Mouse (Mus musculus): ENCODE data around the gene Eif4ebp2. TPM values are rescaled to one million over a fixed set of nuclear protein-coding genes. Genes with fewer than 3 reads are reported as not detected.

Gene Eif4ebp2
- polyA plus RNA-seq, 1 experiment, result 127 TPM

- H3K4me1 ChIP-seq (ENCODE audit: control insufficient read depth, insufficient read depth, low read length), result no peaks in the 10 kb centered on the region
- H3K27me3 ChIP-seq (replicated peaks; ENCODE audit: control insufficient read depth, insufficient read depth, low read length), result no peaks in the 10 kb centered on the region
- no peaks in the 10 kb centered on the region for H3K36me3 ChIP-seq (ENCODE audit: control insufficient read depth, insufficient read depth, low read length)
- TF ChIP-seq CTCF (conservative IDR thresholded peaks at IDR 0.05; ENCODE audit: insufficient read depth, insufficient read length, low read depth, low read length) (no peak), POLR2A (IDR thresholded peaks at IDR 0.05; ENCODE audit: low read depth, low read length) (no peak)
- no peak overlapping the region for H3K27ac ChIP-seq (ENCODE audit: insufficient read depth, low read depth, low read length)
- peak overlapping the region; percentile 80 for H3K4me3 ChIP-seq (ENCODE audit: insufficient read depth, low read depth, low read length)
- 30% methylated on average over 15 of the region's 15 CpGs for WGBS
- DNase-seq, result no peak
These were observed 24.1 kb upstream of the Eif4ebp2 start for GRCm38 (mm10) chr10:61476440-61477165.

DNA sequence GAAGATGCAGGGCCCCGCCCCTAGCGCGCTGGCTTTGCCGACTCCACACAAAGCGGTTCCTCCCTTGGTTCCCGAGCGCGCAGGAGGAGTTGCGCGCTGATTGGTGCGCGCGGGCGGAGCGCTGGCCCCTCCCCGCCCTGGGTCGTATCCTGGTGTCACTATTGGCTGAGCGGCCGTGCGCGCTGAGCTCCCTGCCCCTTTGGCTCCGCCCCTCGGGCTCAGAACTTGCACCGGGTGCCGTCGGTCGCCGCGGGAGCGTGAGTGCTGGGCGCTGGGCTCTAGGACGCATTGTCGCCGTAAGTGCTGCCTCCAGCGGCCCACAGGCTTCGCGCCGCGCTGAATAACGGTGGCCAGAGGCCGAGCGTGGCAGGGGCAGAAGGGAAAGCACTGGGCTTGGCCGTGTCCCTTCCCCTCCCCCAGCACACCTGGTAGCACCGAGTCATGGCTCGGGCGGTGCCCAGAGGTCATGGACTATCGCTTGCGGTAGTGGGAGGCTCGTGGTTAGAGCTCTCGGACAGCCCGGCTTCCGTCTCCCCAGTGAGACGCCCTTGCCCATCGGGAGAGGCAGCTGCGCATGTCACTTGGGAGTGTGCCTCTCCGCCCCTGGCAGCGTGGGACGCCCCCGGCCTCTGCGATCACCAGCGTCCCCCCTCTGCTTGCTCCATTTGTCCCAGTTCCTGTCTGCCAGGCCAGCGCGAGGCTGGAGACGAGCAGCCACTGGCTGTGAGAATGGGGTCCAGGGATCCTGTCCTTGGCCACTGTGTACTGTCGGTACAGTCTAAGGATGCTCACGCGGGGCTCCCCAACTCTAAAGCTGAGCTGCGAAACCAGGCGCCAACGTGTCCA, 23.4 kb upstream of the Eif4ebp2 start, which contains the start of gene Lrrc20:
Lrrc20 (plus strand) TSS at position 208 of the 846 bp plus-strand sequence.
- no peak within 1 kb of the TSS for H3K27ac ChIP-seq (ENCODE audit: insufficient read depth, low read depth, low read length)
- peak within 1 kb of the TSS; percentile 80 for H3K4me3 ChIP-seq (ENCODE audit: insufficient read depth, low read depth, low read length)
- H3K36me3 ChIP-seq (ENCODE audit: control insufficient read depth, insufficient read depth, low read length), result no peaks in the 10 kb centered on the region
- no peak for TF ChIP-seq CTCF (conservative IDR thresholded peaks at IDR 0.05; ENCODE audit: insufficient read depth, insufficient read length, low read depth, low read length)
- TF ChIP-seq POLR2A (IDR thresholded peaks at IDR 0.05; ENCODE audit: low read depth, low read length), result no peak
- WGBS, result 2% methylated on average over 70 of the region's 70 CpGs
- DNase-seq, result peak; percentile 96
- H3K27me3 ChIP-seq (replicated peaks; ENCODE audit: control insufficient read depth, insufficient read depth, low read length), result no peaks in the 10 kb centered on the region
- H3K4me1 ChIP-seq (ENCODE audit: control insufficient read depth, insufficient read depth, low read length), result no peaks in the 10 kb centered on the region

GRCm38 (mm10) chr10:61474344-61474743, 21.9 kb upstream of the Eif4ebp2 start:
- no peak for DNase-seq
- Histone ChIP-seq H3K4me1 (ENCODE audit: control insufficient read depth, insufficient read depth, low read length) (no peaks in the 10 kb centered on the region), H3K4me3 (ENCODE audit: insufficient read depth, low read depth, low read length) (no peak overlapping the region), H3K27ac (ENCODE audit: insufficient read depth, low read depth, low read length) (no peak overlapping the region), H3K27me3 (replicated peaks; ENCODE audit: control insufficient read depth, insufficient read depth, low read length) (no peaks in the 10 kb centered on the region), H3K36me3 (ENCODE audit: control insufficient read depth, insufficient read depth, low read length) (no peaks in the 10 kb centered on the region)
- 76% methylated on average over 1 of the region's 1 CpGs for WGBS
- no peak for TF ChIP-seq CTCF (conservative IDR thresholded peaks at IDR 0.05; ENCODE audit: insufficient read depth, insufficient read length, low read depth, low read length)
- no peak for TF ChIP-seq POLR2A (IDR thresholded peaks at IDR 0.05; ENCODE audit: low read depth, low read length)

GRCm38 (mm10) chr10:61473640-61474039, 21.2 kb upstream of the Eif4ebp2 start:
- WGBS, result 50% methylated on average over 3 of the region's 3 CpGs
- Histone ChIP-seq H3K27me3 (replicated peaks; ENCODE audit: control insufficient read depth, insufficient read depth, low read length) (no peaks in the 10 kb centered on the region), H3K4me1 (ENCODE audit: control insufficient read depth, insufficient read depth, low read length) (no peaks in the 10 kb centered on the region), H3K36me3 (ENCODE audit: control insufficient read depth, insufficient read depth, low read length) (no peaks in the 10 kb centered on the region), H3K4me3 (ENCODE audit: insufficient read depth, low read depth, low read length) (no peak overlapping the region), H3K27ac (ENCODE audit: insufficient read depth, low read depth, low read length) (no peak overlapping the region)
- no peak for TF ChIP-seq CTCF (conservative IDR thresholded peaks at IDR 0.05; ENCODE audit: insufficient read depth, insufficient read length, low read depth, low read length)
- no peak for TF ChIP-seq POLR2A (IDR thresholded peaks at IDR 0.05; ENCODE audit: low read depth, low read length)
- peak; percentile 15 for DNase-seq

- no peak for DNase-seq
- TF ChIP-seq CTCF (conservative IDR thresholded peaks at IDR 0.05; ENCODE audit: insufficient read depth, insufficient read length, low read depth, low read length) (no peak), POLR2A (IDR thresholded peaks at IDR 0.05; ENCODE audit: low read depth, low read length) (no peak)
- 60% methylated on average over 7 of the region's 7 CpGs for WGBS
- H3K4me1 ChIP-seq (ENCODE audit: control insufficient read depth, insufficient read depth, low read length), result no peaks in the 10 kb centered on the region
- no peak overlapping the region for H3K4me3 ChIP-seq (ENCODE audit: insufficient read depth, low read depth, low read length)
- no peak overlapping the region for H3K27ac ChIP-seq (ENCODE audit: insufficient read depth, low read depth, low read length)
- H3K27me3 ChIP-seq (replicated peaks; ENCODE audit: control insufficient read depth, insufficient read depth, low read length), result no peaks in the 10 kb centered on the region
- H3K36me3 ChIP-seq (ENCODE audit: control insufficient read depth, insufficient read depth, low read length), result no peaks in the 10 kb centered on the region
These were observed 16.4 kb upstream of the Eif4ebp2 start for GRCm38 (mm10) chr10:61468900-61469299.

DNA sequence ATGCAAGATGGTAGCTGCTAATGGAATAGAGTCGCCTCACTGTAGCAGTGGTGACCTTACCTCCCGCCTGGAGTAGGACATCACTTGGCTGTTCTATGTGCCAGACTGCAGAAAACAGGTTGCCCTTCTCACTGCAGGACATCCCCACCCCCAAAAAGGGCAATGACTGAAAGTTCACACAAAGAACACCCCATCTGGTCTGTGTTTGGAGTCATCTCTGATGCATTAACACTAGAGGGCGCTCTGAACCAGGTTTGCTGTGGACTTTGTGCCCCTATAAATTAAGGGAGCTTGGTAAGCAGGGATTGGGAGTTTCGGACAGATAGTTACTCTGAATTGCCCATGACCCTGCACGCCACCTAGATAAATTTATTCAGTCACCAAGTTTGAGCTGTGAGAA, 14.4 kb upstream of the Eif4ebp2 start:
- Histone ChIP-seq H3K4me3 (ENCODE audit: insufficient read depth, low read depth, low read length) (no peak overlapping the region), H3K27ac (ENCODE audit: insufficient read depth, low read depth, low read length) (no peak overlapping the region), H3K4me1 (ENCODE audit: control insufficient read depth, insufficient read depth, low read length) (no peaks in the 10 kb centered on the region), H3K27me3 (replicated peaks; ENCODE audit: control insufficient read depth, insufficient read depth, low read length) (no peaks in the 10 kb centered on the region), H3K36me3 (ENCODE audit: control insufficient read depth, insufficient read depth, low read length) (no peaks in the 10 kb centered on the region)
- no peak for DNase-seq
- TF ChIP-seq CTCF (conservative IDR thresholded peaks at IDR 0.05; ENCODE audit: insufficient read depth, insufficient read length, low read depth, low read length), result peak; percentile 65
- no peak for TF ChIP-seq POLR2A (IDR thresholded peaks at IDR 0.05; ENCODE audit: low read depth, low read length)
- WGBS, result 20% methylated on average over 5 of the region's 5 CpGs

GRCm38 (mm10) chr10:61466242-61466641, 13.8 kb upstream of the Eif4ebp2 start:
- H3K27me3 ChIP-seq (replicated peaks; ENCODE audit: control insufficient read depth, insufficient read depth, low read length), result no peaks in the 10 kb centered on the region
- 73% methylated on average over 8 of the region's 8 CpGs for WGBS

More at GRCm38 (mm10) chr10:61466242-61466641, 13.8 kb upstream of the Eif4ebp2 start:
- Histone ChIP-seq H3K36me3 (ENCODE audit: control insufficient read depth, insufficient read depth, low read length) (no peaks in the 10 kb centered on the region), H3K27ac (ENCODE audit: insufficient read depth, low read depth, low read length) (no peak overlapping the region), H3K4me3 (ENCODE audit: insufficient read depth, low read depth, low read length) (no peak overlapping the region), H3K4me1 (ENCODE audit: control insufficient read depth, insufficient read depth, low read length) (no peaks in the 10 kb centered on the region)
- DNase-seq, result no peak
- TF ChIP-seq CTCF (conservative IDR thresholded peaks at IDR 0.05; ENCODE audit: insufficient read depth, insufficient read length, low read depth, low read length) (peak; percentile 41), POLR2A (IDR thresholded peaks at IDR 0.05; ENCODE audit: low read depth, low read length) (no peak)

Measured in kidney, adult 2 months (tissue).